Mouse (Mus musculus) small intestine, adult 2 months (tissue): ENCODE data around the gene Fnbp1. TPM values are rescaled to one million over a fixed set of nuclear protein-coding genes. Genes with fewer than 3 reads are reported as not detected.

Experiments
- H3K27ac ChIP-seq: fragments of 200-500 bp; 2 replicates; pipeline ENCODE4 v1.5.1; 2012; ENCODE audit warnings: low read depth, low read length, control low read depth, inconsistent platforms; ENCODE audit not compliant: insufficient read depth
- H3K27me3 ChIP-seq: fragments of 200-500 bp; 2 replicates; pipeline ENCODE4 v1.6.1; 2012; ENCODE audit warnings: mild to moderate bottlenecking, moderate library complexity, low read length, inconsistent platforms; ENCODE audit not compliant: control insufficient read depth, insufficient read depth
- H3K36me3 ChIP-seq: fragments of 200-500 bp; 2 replicates; pipeline ENCODE4 v1.6.1; 2012; ENCODE audit warnings: mild to moderate bottlenecking, low read length, control low read depth, inconsistent platforms; ENCODE audit not compliant: control insufficient read depth, insufficient read depth
- H3K4me1 ChIP-seq: fragments of 200-500 bp; 2 replicates; pipeline ENCODE4 v1.6.1; 2012; ENCODE audit warnings: low read length, inconsistent platforms, mixed read lengths; ENCODE audit not compliant: control insufficient read depth, insufficient read depth, insufficient read length
- H3K4me3 ChIP-seq: fragments of 200-500 bp; 2 replicates; pipeline ENCODE4 v1.5.1; 2012; ENCODE audit warnings: low read depth, mild to moderate bottlenecking, control low read depth, inconsistent platforms, low read length, moderate library complexity
- CTCF ChIP-seq: fragments of 200-500 bp; IDR thresholded peaks from 2 replicates; pipeline ENCODE4 v1.5.1; 2012; ENCODE audit warnings: low read depth, mild to moderate bottlenecking, control low read depth, inconsistent platforms, low read length, moderate library complexity, mixed read lengths; ENCODE audit not compliant: insufficient replicate concordance, insufficient read length; ENCODE audit errors: extremely low read depth
- POLR2A ChIP-seq: fragments of 200-500 bp; IDR thresholded peaks from 2 replicates; pipeline ENCODE4 v1.6.1; 2012; ENCODE audit warnings: low read depth, mild to moderate bottlenecking, control low read depth, inconsistent platforms, low read length, moderate library complexity
- WGBS: fragments of 180-500 bp; shearing (Covaris S2); methylation state at CpG from one replicate; pipeline ENCODE4 v1.1.7; 2018; 5-methylcytosine and 5-hydroxymethylcytosine counted together
- polyA plus RNA-seq: library from polyadenylated mRNA; depleted of rRNA; stranded (reverse); fragments of >200 nt; gene quantifications from 2 replicates; pipeline ENCODE4 v1.2.3, GENCODE M21; 2012

Fnbp1 gene
- polyA plus RNA-seq, 1 experiment, result 28.6 TPM

DNA sequence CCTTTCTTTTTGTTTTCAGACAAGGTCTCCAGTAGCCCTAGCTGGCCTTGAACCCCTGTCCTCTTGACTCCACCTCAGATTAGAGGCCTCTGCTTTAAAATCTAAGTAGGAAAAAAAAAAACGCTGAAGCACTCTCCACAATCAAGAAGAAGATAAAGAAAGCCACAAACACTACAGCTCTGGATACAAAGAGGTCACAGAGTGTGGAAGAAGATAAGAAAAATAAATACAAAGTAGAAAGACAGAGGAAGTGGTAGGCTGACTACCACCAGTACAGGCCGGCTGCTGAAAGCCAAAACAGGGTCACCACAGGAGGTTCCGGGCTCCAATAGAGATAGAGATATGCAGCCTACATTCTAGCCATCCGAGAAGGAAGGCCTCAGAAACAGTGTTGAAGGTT, 60.5 kb downstream of the Fnbp1 start:
- peaks cover 9% of the 10 kb centered on the region; the same call in 1 of the 2 replicates for H3K4me1 ChIP-seq
- peak overlapping the region; percentile 6; the same call in 1 of the 2 replicates for H3K27ac ChIP-seq
- no peaks in the 10 kb centered on the region for H3K27me3 ChIP-seq
- 33% methylated on average over 4 of the region's 4 CpGs for WGBS
- TF ChIP-seq CTCF (no peak), POLR2A (no peak)
- 0 out of 2 replicates have a peak, but pooled peaks cover 4% of the 10 kb centered on the region for H3K36me3 ChIP-seq
- no peak overlapping the region for H3K4me3 ChIP-seq

DNA sequence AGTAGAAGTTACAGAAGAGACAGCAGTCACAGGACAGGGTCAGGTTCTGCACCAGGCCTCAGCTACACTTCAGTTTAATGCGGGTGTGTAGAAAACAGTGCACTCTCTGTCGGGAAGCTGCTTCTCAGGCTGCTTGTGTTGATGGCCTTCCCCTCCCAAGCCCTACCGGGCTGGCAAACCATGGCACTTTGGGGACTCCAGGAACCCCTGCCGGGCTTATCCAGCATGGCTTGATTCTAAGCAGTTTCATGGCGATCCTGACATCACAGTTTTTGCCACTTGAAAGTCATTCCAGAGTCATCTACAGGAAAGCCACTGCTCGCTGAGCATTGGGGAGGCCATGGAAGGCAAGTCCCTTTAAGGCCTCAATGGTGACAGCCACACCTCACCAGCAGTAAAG, 62.7 kb downstream of the Fnbp1 start:
- Histone ChIP-seq H3K27ac (no peak overlapping the region), H3K36me3 (0 out of 2 replicates have a peak, but pooled peaks cover 3% of the 10 kb centered on the region), H3K27me3 (no peaks in the 10 kb centered on the region), H3K4me1 (peaks cover 9% of the 10 kb centered on the region; the same call in 1 of the 2 replicates), H3K4me3 (no peak overlapping the region)
- no peak for TF ChIP-seq CTCF
- TF ChIP-seq POLR2A, result no peak
- 96% methylated on average over 6 of the region's 6 CpGs for WGBS

DNA sequence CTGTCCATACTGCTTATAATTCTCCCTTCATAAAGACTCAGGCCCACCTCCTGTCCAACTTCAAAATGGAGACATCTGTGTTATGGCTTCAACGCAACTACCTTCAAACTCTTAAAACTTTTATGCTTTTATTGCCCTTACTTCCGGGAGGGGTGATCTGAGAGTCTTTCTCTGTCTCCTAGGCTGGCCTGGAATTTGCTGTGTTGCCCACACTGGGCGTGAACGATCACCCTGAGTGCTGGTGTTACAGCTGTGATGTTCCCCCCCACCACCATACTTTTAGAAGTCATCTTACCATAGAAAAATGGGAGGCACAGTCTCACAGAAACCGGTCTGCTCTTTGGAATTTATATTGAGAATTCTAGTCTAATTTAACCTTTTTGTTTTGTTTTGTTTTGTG, 64.2 kb downstream of the Fnbp1 start:
- Histone ChIP-seq H3K4me1 (peaks cover 2% of the 10 kb centered on the region; the same call in 1 of the 2 replicates), H3K27ac (no peak overlapping the region), H3K27me3 (no peaks in the 10 kb centered on the region), H3K4me3 (no peak overlapping the region), H3K36me3 (0 out of 2 replicates have a peak, but pooled peaks cover 2% of the 10 kb centered on the region)
- TF ChIP-seq CTCF, result no peak
- TF ChIP-seq POLR2A, result no peak
- WGBS, result 50% methylated on average over 5 of the region's 5 CpGs

DNA sequence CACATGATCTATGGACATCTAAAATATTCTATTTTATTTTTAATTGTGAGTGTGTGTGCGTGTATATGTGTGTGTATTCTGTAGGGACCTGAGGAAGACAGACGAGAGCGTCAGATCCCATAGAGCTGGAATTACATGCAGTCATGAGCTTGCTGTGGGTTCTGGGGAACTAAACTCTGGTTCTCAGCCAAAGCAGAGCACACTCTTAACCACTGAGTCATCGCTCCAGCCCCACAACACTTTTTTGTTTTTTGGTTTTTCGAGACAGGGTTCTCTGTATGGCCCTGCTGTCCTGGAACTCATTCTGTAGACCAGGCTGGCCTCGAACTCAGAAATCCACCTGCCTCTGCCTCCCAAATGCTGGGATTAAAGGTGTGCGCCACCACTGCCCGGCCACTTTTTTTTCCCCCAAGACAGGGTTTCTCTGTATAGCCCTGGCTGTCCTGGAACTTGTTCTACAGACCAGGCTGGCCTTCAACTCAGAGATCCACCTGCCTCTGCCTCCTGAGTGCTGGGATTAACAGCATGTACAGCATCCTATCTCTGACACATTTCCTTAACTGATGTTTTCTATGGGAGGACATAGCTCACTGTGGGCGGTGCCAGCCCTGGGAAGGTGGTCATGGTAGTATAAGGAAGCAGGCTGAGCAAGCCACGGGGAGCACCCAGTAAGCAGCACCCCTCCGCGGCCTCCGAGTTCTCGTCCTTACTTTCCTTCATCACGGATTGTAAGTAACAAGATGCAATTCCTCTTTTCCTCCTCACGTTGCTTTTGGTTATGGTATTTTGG, 65.3 kb downstream of the Fnbp1 start:
- H3K4me1 ChIP-seq, result no peaks in the 10 kb centered on the region; the same call in 1 of the 2 replicates
- H3K4me3 ChIP-seq, result no peak overlapping the region
- TF ChIP-seq POLR2A, result no peak
- TF ChIP-seq CTCF, result no peak
- H3K36me3 ChIP-seq, result 0 out of 2 replicates have a peak, but pooled peaks cover 2% of the 10 kb centered on the region
- H3K27me3 ChIP-seq, result no peaks in the 10 kb centered on the region
- no peak overlapping the region for H3K27ac ChIP-seq
- 88% methylated on average over 16 of the region's 16 CpGs for whole genome bisulfite sequencing

DNA sequence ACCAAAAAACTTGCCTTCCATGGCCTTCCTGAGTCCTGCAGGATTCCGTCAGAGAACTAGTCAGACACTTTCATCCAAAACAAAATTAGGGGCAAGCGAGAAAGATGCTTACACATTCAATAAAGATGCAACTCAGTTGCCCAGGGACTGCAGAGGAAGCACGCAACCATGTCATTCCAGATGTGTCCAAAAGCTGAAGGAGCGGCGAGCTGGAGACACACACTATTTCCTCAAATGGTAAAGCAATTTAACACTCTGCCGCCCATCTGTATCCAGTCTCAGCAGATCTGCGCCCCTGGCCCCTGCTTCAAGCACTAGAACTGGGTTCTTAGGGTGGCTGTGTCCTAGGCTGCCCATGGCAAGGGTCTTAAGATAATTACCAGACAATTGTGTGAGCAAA, 66.0 kb downstream of the Fnbp1 start:
- no peak overlapping the region for H3K4me3 ChIP-seq
- H3K4me1 ChIP-seq, result no peaks in the 10 kb centered on the region; the same call in 1 of the 2 replicates
- WGBS, result 93% methylated on average over 7 of the region's 7 CpGs
- H3K27ac ChIP-seq, result no peak overlapping the region
- H3K27me3 ChIP-seq, result no peaks in the 10 kb centered on the region
- 0 out of 2 replicates have a peak, but pooled peaks cover 2% of the 10 kb centered on the region for H3K36me3 ChIP-seq
- TF ChIP-seq CTCF (no peak), POLR2A (no peak)

DNA sequence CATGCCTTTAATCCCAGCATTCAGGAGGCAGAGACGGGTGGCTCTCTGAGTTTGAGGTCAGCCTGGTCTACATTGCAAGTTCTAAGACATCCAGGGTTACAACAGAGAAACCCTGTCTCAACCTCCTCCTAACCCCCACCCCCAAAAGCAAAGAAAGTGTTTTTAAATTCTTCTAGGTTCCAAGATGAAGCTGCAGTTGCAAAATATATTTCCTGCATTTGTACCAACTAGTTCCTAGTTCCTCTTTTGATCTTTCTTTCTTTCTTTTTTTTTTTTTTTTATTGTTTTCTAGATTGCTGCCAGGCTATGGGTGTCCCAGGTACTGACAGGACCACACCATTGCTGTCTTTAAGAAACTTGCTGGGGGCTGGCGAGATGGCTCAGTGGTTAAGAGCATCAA, 66.6 kb downstream of the Fnbp1 start:
- Histone ChIP-seq H3K27me3 (no peaks in the 10 kb centered on the region), H3K27ac (no peak overlapping the region), H3K4me3 (no peak overlapping the region), H3K36me3 (no peaks in the 10 kb centered on the region), H3K4me1 (no peaks in the 10 kb centered on the region; the same call in 1 of the 2 replicates)
- 94% methylated on average over 2 of the region's 2 CpGs for WGBS
- TF ChIP-seq CTCF (no peak), POLR2A (no peak)

DNA sequence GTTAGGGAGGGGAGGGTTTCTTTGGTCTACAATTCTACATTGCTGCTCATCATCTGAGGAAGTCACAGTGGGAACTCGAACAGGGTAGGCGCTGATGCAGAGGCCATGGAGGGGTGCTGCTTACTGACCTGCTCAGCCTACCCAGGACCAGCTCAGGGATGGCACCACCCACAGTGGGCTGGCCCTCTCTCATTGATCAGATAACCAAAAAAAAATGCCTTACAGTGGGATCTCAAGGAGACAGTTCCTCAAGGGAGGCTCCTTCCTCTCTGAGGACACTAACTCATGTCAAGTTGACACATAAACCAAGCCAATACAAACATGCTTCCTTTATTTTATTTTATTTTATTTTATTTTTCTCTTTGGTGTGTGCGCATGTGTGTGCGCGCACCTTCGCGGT, 72.3 kb downstream of the Fnbp1 start:
- H3K27ac ChIP-seq, result no peak overlapping the region
- no peaks in the 10 kb centered on the region for H3K4me1 ChIP-seq
- 91% methylated on average over 7 of the region's 7 CpGs for WGBS
- H3K27me3 ChIP-seq, result no peaks in the 10 kb centered on the region
- no peak for TF ChIP-seq CTCF
- TF ChIP-seq POLR2A, result no peak
- H3K4me3 ChIP-seq, result no peak overlapping the region
- no peaks in the 10 kb centered on the region for H3K36me3 ChIP-seq
